Mouse (Mus musculus) bone marrow macrophage, adult 2 months (primary cell): Measurements from ENCODE around the gene Cox5b. TPM values are rescaled to one million over a fixed set of nuclear protein-coding genes. Genes with fewer than 3 reads are reported as not detected.

Source experiments
- H3K27ac ChIP-seq: 2 replicates; pipeline ENCODE4 v1.5.1; 2012; ENCODE audit warnings: low read depth, low read length; ENCODE audit not compliant: insufficient read depth
- H3K4me1 ChIP-seq: 2 replicates; pipeline ENCODE4 v1.6.1; 2012; ENCODE audit warnings: low read length; ENCODE audit not compliant: control insufficient read depth, insufficient read depth
- H3K4me3 ChIP-seq: 2 replicates; pipeline ENCODE4 v1.5.1; 2012; ENCODE audit warnings: mild to moderate bottlenecking, low read length, moderate library complexity; ENCODE audit not compliant: insufficient read depth
- CTCF ChIP-seq: IDR thresholded peaks from 2 replicates; pipeline ENCODE4 v1.5.1; 2012; ENCODE audit warnings: low read depth, mild to moderate bottlenecking, low read length, moderate library complexity
- POLR2A ChIP-seq: IDR thresholded peaks from 2 replicates; pipeline ENCODE4 v1.6.1; 2012; ENCODE audit warnings: mild to moderate bottlenecking, low read depth, low read length, borderline replicate concordance
- polyA plus RNA-seq: library from polyadenylated mRNA; stranded (reverse); fragments of >200 nt; gene quantifications from 2 replicates; pipeline ENCODE4 v1.2.4, GENCODE M21; 2012; ENCODE audit not compliant: missing spikeins, insufficient read depth, insufficient read length

The Cox5b gene
- polyA plus RNA-seq, 1 experiment = 491 TPM

GRCm38 (mm10) chr1:36711104-36711503 lies 19.9 kb downstream of the Cox5b start:
- Histone ChIP-seq H3K4me3 (no peak overlapping the region), H3K27ac (no peak overlapping the region), H3K4me1 (peaks cover 15% of the 10 kb centered on the region)
- no peak for TF ChIP-seq CTCF
- no peak for TF ChIP-seq POLR2A

GRCm38 (mm10) chr1:36714311-36714710 lies 23.1 kb downstream of the Cox5b start, which contains the start of gene Actr1b:
TSS of gene Actr1b (minus strand) at chr1:36714422.
- TF ChIP-seq CTCF (no peak), POLR2A (no peak)
- 0 out of 2 replicates have a peak, but pooled peaks cover 4% of the 10 kb centered on the region for H3K4me1 ChIP-seq
- no peak within 1 kb of the TSS for H3K4me3 ChIP-seq
- no peak within 1 kb of the TSS for H3K27ac ChIP-seq

GRCm38 (mm10) chr1:36718786-36719185 lies 27.5 kb downstream of the Cox5b start:
- Histone ChIP-seq H3K27ac (no peak overlapping the region), H3K4me1 (no peaks in the 10 kb centered on the region), H3K4me3 (no peak overlapping the region)
- TF ChIP-seq CTCF = no peak
- no peak for TF ChIP-seq POLR2A

GRCm38 (mm10) chr1:36723146-36724056 lies 32.2 kb downstream of the Cox5b start:
- H3K4me3 ChIP-seq = no peak overlapping the region
- H3K4me1 ChIP-seq = no peaks in the 10 kb centered on the region
- no peak for TF ChIP-seq POLR2A
- TF ChIP-seq CTCF = no peak
- H3K27ac ChIP-seq = no peak overlapping the region

- TF ChIP-seq POLR2A (no peak), CTCF (no peak)
- no peak overlapping the region for H3K27ac ChIP-seq
- H3K4me1 ChIP-seq = no peaks in the 10 kb centered on the region
- H3K4me3 ChIP-seq = no peak overlapping the region
These were observed 32.8 kb downstream of the Cox5b start for GRCm38 (mm10) chr1:36724057-36724431.

- H3K4me3 ChIP-seq = no peak overlapping the region
- no peak overlapping the region for H3K27ac ChIP-seq
- TF ChIP-seq POLR2A (no peak), CTCF (peak; percentile 10; the same call in 1 of the 2 replicates)
- H3K4me1 ChIP-seq = no peaks in the 10 kb centered on the region
These were observed 46.1 kb downstream of the Cox5b start for GRCm38 (mm10) chr1:36737300-36737699.

- no peak overlapping the region for H3K27ac ChIP-seq
- TF ChIP-seq CTCF (no peak), POLR2A (no peak)
- no peaks in the 10 kb centered on the region for H3K4me1 ChIP-seq
- H3K4me3 ChIP-seq = no peak overlapping the region
These were observed 48.0 kb downstream of the Cox5b start for GRCm38 (mm10) chr1:36739231-36739630.

- no peaks in the 10 kb centered on the region for H3K4me1 ChIP-seq
- no peak overlapping the region for H3K27ac ChIP-seq
- TF ChIP-seq POLR2A (no peak), CTCF (no peak)
- no peak overlapping the region for H3K4me3 ChIP-seq
These were observed 51.8 kb downstream of the Cox5b start for GRCm38 (mm10) chr1:36743046-36743445.

Other genes with a start within 250 kb of the Cox5b start
- 38.9 and 40.8 TPM in 2 replicates for gene Lman2l, start 246.2 kb upstream of the Cox5b start, polyA plus RNA-seq
- 7.3 and 8.5 TPM in 2 replicates for gene Cnnm4, start 219.8 kb upstream of the Cox5b start, polyA plus RNA-seq
- gene Cnnm3, start 179.6 kb upstream of the Cox5b start, polyA plus RNA-seq = 19.9 and 22.9 TPM in 2 replicates
- gene Ankrd23, start 154.6 kb upstream of the Cox5b start, polyA plus RNA-seq = 5.5 and 7.6 TPM in 2 replicates
- gene Gm42417, start 152.0 kb upstream of the Cox5b start, polyA plus RNA-seq = 1.5 and 3.5 TPM in 2 replicates
- gene Ankrd39, start 144.0 kb upstream of the Cox5b start, polyA plus RNA-seq = 6.2 and 6.8 TPM in 2 replicates
- 1.3 and 2.4 TPM in 2 replicates for gene Sema4c, start 133.1 kb upstream of the Cox5b start, polyA plus RNA-seq
- gene Fam178b, start 8.3 kb upstream of the Cox5b start, polyA plus RNA-seq = not detected in 2 replicates
- not detected in 2 replicates for gene 4933424G06Rik, start 18.7 kb downstream of the Cox5b start, polyA plus RNA-seq
- 41.9 and 43.7 TPM in 2 replicates for gene Actr1b, start 23.0 kb downstream of the Cox5b start, polyA plus RNA-seq
- gene Zap70, start 70.3 kb downstream of the Cox5b start, polyA plus RNA-seq = not detected in 2 replicates